Comparison of ENCODE assay signal across 12 mouse cellular contexts in genomic region chr9:21954635-21955034, GRCm38 (mm10). TPM values are rescaled to one million over a fixed set of nuclear protein-coding genes. Genes with fewer than 3 reads are reported as not detected.
DNase-seq lines count a peak whose midpoint lies in the region; ATAC-seq and TF ChIP-seq lines count a peak whose summit lies in the region.
"Had no signal": no experiment of that assay in that cellular context is flagged by ENCODE, and none has a peak within 500 bp of the region (broad histone marks: within the 10 kb centered on the region; RNA-seq: fewer than 3 reads in every experiment).

No protein-coding gene starts in this region.

- H3K9ac ChIP-seq in heart, embryonic 11.5 days (ENCODE audit: low read depth, low read length): no peak overlapping the region
- H3K9ac ChIP-seq in heart, adult 2 months (ENCODE audit: low read depth, low read length): no peak overlapping the region
- H3K9ac ChIP-seq in midbrain, embryonic 12.5 days (replicated peaks): no peak overlapping the region
- H3K9ac ChIP-seq in midbrain, embryonic 11.5 days (ENCODE audit: low read length): no peak overlapping the region
- no peak overlapping the region for H3K9ac ChIP-seq in intestine, embryonic 15.5 days
- no peak overlapping the region for H3K9ac ChIP-seq in stomach, embryonic 15.5 days

- no peak for TF ChIP-seq POLR2A in heart, adult 2 months (IDR thresholded peaks at IDR 0.05; ENCODE audit: insufficient read depth, low read depth, low read length)

- no peaks in the 10 kb centered on the region for H3K9me3 ChIP-seq in heart, embryonic 11.5 days (replicated peaks; ENCODE audit: control insufficient read depth, low read length)
- H3K9me3 ChIP-seq in midbrain, embryonic 12.5 days: no peaks in the 10 kb centered on the region
- no peaks in the 10 kb centered on the region for H3K9me3 ChIP-seq in midbrain, embryonic 11.5 days (ENCODE audit: control insufficient read depth, low read length)
- H3K9me3 ChIP-seq in intestine, embryonic 15.5 days: no peaks in the 10 kb centered on the region
- H3K9me3 ChIP-seq in stomach, embryonic 15.5 days: no peaks in the 10 kb centered on the region

- ATAC-seq in heart, embryonic 11.5 days (replicated peaks; ENCODE audit: insufficient number of reproducible peaks, low FRiP score, low TSS enrichment): no peak
- no peak for ATAC-seq in midbrain, embryonic 12.5 days (ENCODE audit: low FRiP score, low read depth)
- ATAC-seq in midbrain, embryonic 11.5 days (ENCODE audit: low FRiP score): no peak
- no peak for ATAC-seq in intestine, embryonic 15.5 days
- ATAC-seq in stomach, embryonic 15.5 days (ENCODE audit: insufficient read depth, low FRiP score, low read depth): no peak
- ATAC-seq in frontal cortex, adult (ENCODE audit: low TSS enrichment): no peak

- intact Hi-C loops in heart, adult 2 months (cut with DNase I): loop anchor here (2.0 kb wide), 2 partner anchors 30 to 48 kb away; partner anchors contain the start of genes Ccdc151 and Prkcsh
- intact Hi-C loops in left cerebral cortex, postnatal 10 days (cut with DNase I): no loop called here

- no peak overlapping the region for H3K4me3 ChIP-seq in heart, embryonic 11.5 days (ENCODE audit: low read depth, low read length)
- no peak overlapping the region for H3K4me3 ChIP-seq in heart, adult 2 months
- no peak overlapping the region for H3K4me3 ChIP-seq in midbrain, embryonic 12.5 days
- no peak overlapping the region for H3K4me3 ChIP-seq in midbrain, embryonic 11.5 days (ENCODE audit: low read depth, low read length)
- no peak overlapping the region for H3K4me3 ChIP-seq in intestine, embryonic 15.5 days (replicated peaks)
- no peak overlapping the region for H3K4me3 ChIP-seq in stomach, embryonic 15.5 days (replicated peaks)

- DNase-seq in heart, adult 2 months: no peak
- no peak for DNase-seq in midbrain, embryonic 11.5 days (ENCODE audit: low spot score, missing footprints)
- no peak for DNase-seq in left cerebral cortex, postnatal 10 days (ENCODE audit: extremely low spot score in 1 of 2, low spot score in 2 of 2)
- DNase-seq: embryo, embryonic 11 days; gastrocnemius, postnatal 25 days; kidney, postnatal 10 days had no signal

- H3K27ac ChIP-seq in heart, embryonic 11.5 days (ENCODE audit: low read depth, low read length): no peak overlapping the region
- H3K27ac ChIP-seq in heart, adult 2 months: no peak overlapping the region
- H3K27ac ChIP-seq in midbrain, embryonic 12.5 days (replicated peaks): no peak overlapping the region
- H3K27ac ChIP-seq in midbrain, embryonic 11.5 days (ENCODE audit: low read depth, low read length): no peak overlapping the region
- no peak overlapping the region for H3K27ac ChIP-seq in intestine, embryonic 15.5 days
- no peak overlapping the region for H3K27ac ChIP-seq in stomach, embryonic 15.5 days

- no peaks in the 10 kb centered on the region for H3K79me2 ChIP-seq in heart, adult 2 months (replicated peaks; ENCODE audit: control insufficient read depth, insufficient read depth, low read length)

- H3K4me1 ChIP-seq in heart, embryonic 11.5 days (ENCODE audit: control insufficient read depth, insufficient read depth, low read length): no peaks in the 10 kb centered on the region
- H3K4me1 ChIP-seq in heart, adult 2 months (ENCODE audit: control insufficient read depth, insufficient read depth, low read length): no peaks in the 10 kb centered on the region
- peaks cover 21% of the 10 kb centered on the region for H3K4me1 ChIP-seq in midbrain, embryonic 12.5 days
- peaks cover 10% of the 10 kb centered on the region for H3K4me1 ChIP-seq in midbrain, embryonic 11.5 days (ENCODE audit: control insufficient read depth, insufficient read depth, low read length)
- H3K4me1 ChIP-seq in intestine, embryonic 15.5 days (replicated peaks): 0 out of 2 replicates have a peak, but pooled peaks cover 3% of the 10 kb centered on the region
- H3K4me1 ChIP-seq in stomach, embryonic 15.5 days: peaks cover 6% of the 10 kb centered on the region; the same call in 1 of the 2 replicates

- WGBS in heart, embryonic 11.5 days (ENCODE audit: insufficient replicate concordance): 82% methylated on average over 3 of the region's 3 CpGs
- WGBS in heart, adult 2 months: 70% methylated on average over 3 of the region's 3 CpGs
- WGBS in midbrain, embryonic 12.5 days: 78% methylated on average over 3 of the region's 3 CpGs
- 79% methylated on average over 3 of the region's 3 CpGs for WGBS in midbrain, embryonic 11.5 days
- WGBS in intestine, embryonic 15.5 days: 75% methylated on average over 3 of the region's 3 CpGs
- WGBS in stomach, embryonic 15.5 days: 74% methylated on average over 3 of the region's 3 CpGs

- no peak for TF ChIP-seq CTCF in heart, adult 2 months (IDR thresholded peaks at IDR 0.05)

- no peaks in the 10 kb centered on the region; the same call in 1 of the 2 replicates for H3K36me3 ChIP-seq in heart, embryonic 11.5 days (ENCODE audit: control insufficient read depth, insufficient read depth, low read length)
- no peaks in the 10 kb centered on the region for H3K36me3 ChIP-seq in heart, adult 2 months (ENCODE audit: control insufficient read depth, insufficient read depth, low read length)
- H3K36me3 ChIP-seq in midbrain, embryonic 12.5 days: no peaks in the 10 kb centered on the region
- no peaks in the 10 kb centered on the region for H3K36me3 ChIP-seq in midbrain, embryonic 11.5 days (ENCODE audit: control insufficient read depth, insufficient read depth, low read length)
- no peaks in the 10 kb centered on the region for H3K36me3 ChIP-seq in intestine, embryonic 15.5 days
- no peaks in the 10 kb centered on the region for H3K36me3 ChIP-seq in stomach, embryonic 15.5 days

- no peak for TF ChIP-seq EP300 in heart, adult 2 months (IDR thresholded peaks at IDR 0.05; ENCODE audit: insufficient read depth, low read depth, low read length)

- peaks cover 5% of the 10 kb centered on the region; the same call in 1 of the 2 replicates for H3K27me3 ChIP-seq in heart, embryonic 11.5 days (ENCODE audit: control insufficient read depth, insufficient read depth, low read length)
- H3K27me3 ChIP-seq in heart, adult 2 months (ENCODE audit: control insufficient read depth, insufficient read depth, low read length): no peaks in the 10 kb centered on the region
- H3K27me3 ChIP-seq in midbrain, embryonic 12.5 days: peaks cover 11% of the 10 kb centered on the region
- H3K27me3 ChIP-seq in midbrain, embryonic 11.5 days (ENCODE audit: control insufficient read depth, insufficient read depth, low read length): peaks cover 2% of the 10 kb centered on the region; the same call in 1 of the 2 replicates
- peaks cover 6% of the 10 kb centered on the region for H3K27me3 ChIP-seq in intestine, embryonic 15.5 days (replicated peaks)
- H3K27me3 ChIP-seq in stomach, embryonic 15.5 days (replicated peaks): no peaks in the 10 kb centered on the region

- H3K4me2 ChIP-seq in heart, embryonic 11.5 days: peak overlapping the region; percentile 65
- peak overlapping the region; percentile 65 for H3K4me2 ChIP-seq in midbrain, embryonic 12.5 days (replicated peaks)
- no peak overlapping the region for H3K4me2 ChIP-seq in midbrain, embryonic 11.5 days
- H3K4me2 ChIP-seq in intestine, embryonic 15.5 days (replicated peaks): peak overlapping the region; percentile 69
- peak overlapping the region; percentile 55 for H3K4me2 ChIP-seq in stomach, embryonic 15.5 days

RNA-seq across cellular contexts. Expression of gene Swsap1, which starts 0.9 kb away (rescaled TPM):
- polyA plus RNA-seq in heart, embryonic 11.5 days (2014; fragmentation: Nextera tagmentation; extraction: Ambion mirVana): 9.0 and 13.1 TPM in 2 replicates
- total RNA-seq in heart, adult 2 months (2021): 1 to 10 TPM; 6.5 to 7.4 TPM
- polyA plus RNA-seq in heart, adult 2 months (2012; rRNA removed): 4.6 and 6.2 TPM in 2 replicates
- 7.8 and 8.1 TPM in 2 replicates for polyA plus RNA-seq in midbrain, embryonic 12.5 days (2016; fragmentation: Nextera tagmentation; extraction: Ambion mirVana)
- polyA plus RNA-seq in midbrain, embryonic 11.5 days (2014; fragmentation: Nextera tagmentation; extraction: Ambion mirVana): 20.3 and 22.3 TPM in 2 replicates
- polyA plus RNA-seq in intestine, embryonic 15.5 days (2015; fragmentation: Nextera tagmentation; extraction: Ambion mirVana): 5.2 and 5.7 TPM in 2 replicates
- polyA plus RNA-seq in stomach, embryonic 15.5 days (2015; fragmentation: Nextera tagmentation; extraction: Ambion mirVana): 6.2 and 6.6 TPM in 2 replicates
- total RNA-seq in left cerebral cortex, postnatal 10 days (2021): 10 to 100 TPM; 12.6 to 14.9 TPM

RNA-seq across cellular contexts. Expression of gene Epor, which starts 8.7 kb away (rescaled TPM):
- 15.4 and 22.8 TPM in 2 replicates for polyA plus RNA-seq in heart, embryonic 11.5 days (2014; fragmentation: Nextera tagmentation; extraction: Ambion mirVana)
- 1 to 10 TPM; 1.1 to 1.4 TPM for total RNA-seq in heart, adult 2 months (2021)
- polyA plus RNA-seq in heart, adult 2 months (2012; rRNA removed): 2.1 and 2.5 TPM in 2 replicates
- 3.0 and 3.4 TPM in 2 replicates for polyA plus RNA-seq in midbrain, embryonic 12.5 days (2016; fragmentation: Nextera tagmentation; extraction: Ambion mirVana)
- polyA plus RNA-seq in midbrain, embryonic 11.5 days (2014; fragmentation: Nextera tagmentation; extraction: Ambion mirVana): 3.4 and 5.2 TPM in 2 replicates
- 4.0 and 4.3 TPM in 2 replicates for polyA plus RNA-seq in intestine, embryonic 15.5 days (2015; fragmentation: Nextera tagmentation; extraction: Ambion mirVana)
- 8.5 and 14.7 TPM in 2 replicates for polyA plus RNA-seq in stomach, embryonic 15.5 days (2015; fragmentation: Nextera tagmentation; extraction: Ambion mirVana)
- total RNA-seq in left cerebral cortex, postnatal 10 days (2021): 1 to 10 TPM; 1.4 to 1.9 TPM
- polyA plus RNA-seq: CD4-positive, CD25-positive, alpha-beta regulatory T cell, adult 4 months had no signal

RNA-seq across cellular contexts. Expression of gene Plppr2, which starts 17.8 kb away (rescaled TPM):
- 5.3 and 5.5 TPM in 2 replicates for polyA plus RNA-seq in heart, embryonic 11.5 days (2014; fragmentation: Nextera tagmentation; extraction: Ambion mirVana)
- total RNA-seq in heart, adult 2 months (2021): 1 to 10 TPM; 2.5 to 2.6 TPM
- 5.3 and 7.5 TPM in 2 replicates for polyA plus RNA-seq in heart, adult 2 months (2012; rRNA removed)
- polyA plus RNA-seq in midbrain, embryonic 12.5 days (2016; fragmentation: Nextera tagmentation; extraction: Ambion mirVana): 45.6 and 47.0 TPM in 2 replicates
- polyA plus RNA-seq in midbrain, embryonic 11.5 days (2014; fragmentation: Nextera tagmentation; extraction: Ambion mirVana): 19.1 and 22.2 TPM in 2 replicates
- polyA plus RNA-seq in intestine, embryonic 15.5 days (2015; fragmentation: Nextera tagmentation; extraction: Ambion mirVana): 6.9 and 7.0 TPM in 2 replicates
- polyA plus RNA-seq in stomach, embryonic 15.5 days (2015; fragmentation: Nextera tagmentation; extraction: Ambion mirVana): 7.9 and 8.1 TPM in 2 replicates
- total RNA-seq in left cerebral cortex, postnatal 10 days (2021): 100 to 1,000 TPM; 259 to 269 TPM

RNA-seq across cellular contexts. Expression of gene Tmem205, which starts 27.3 kb away (rescaled TPM):
- 39.0 and 45.1 TPM in 2 replicates for polyA plus RNA-seq in heart, embryonic 11.5 days (2014; fragmentation: Nextera tagmentation; extraction: Ambion mirVana)
- total RNA-seq in heart, adult 2 months (2021): 10 to 100 TPM; 65.5 to 71.8 TPM
- polyA plus RNA-seq in heart, adult 2 months (2012; rRNA removed): 96.1 and 129 TPM in 2 replicates
- 32.7 and 36.9 TPM in 2 replicates for polyA plus RNA-seq in midbrain, embryonic 12.5 days (2016; fragmentation: Nextera tagmentation; extraction: Ambion mirVana)
- 30.6 and 35.7 TPM in 2 replicates for polyA plus RNA-seq in midbrain, embryonic 11.5 days (2014; fragmentation: Nextera tagmentation; extraction: Ambion mirVana)
- 71.7 and 81.7 TPM in 2 replicates for polyA plus RNA-seq in intestine, embryonic 15.5 days (2015; fragmentation: Nextera tagmentation; extraction: Ambion mirVana)
- polyA plus RNA-seq in stomach, embryonic 15.5 days (2015; fragmentation: Nextera tagmentation; extraction: Ambion mirVana): 70.7 and 74.5 TPM in 2 replicates
- 10 to 100 TPM; 31.2 to 35.1 TPM for total RNA-seq in left cerebral cortex, postnatal 10 days (2021)

RNA-seq across cellular contexts. Expression of gene Ccdc159, which starts 27.4 kb away (rescaled TPM):
- polyA plus RNA-seq in heart, embryonic 11.5 days (2014; fragmentation: Nextera tagmentation; extraction: Ambion mirVana): 2.3 and 3.3 TPM in 2 replicates
- 1 to 10 TPM; 3.0 to 3.4 TPM for total RNA-seq in heart, adult 2 months (2021)
- 4.9 and 6.6 TPM in 2 replicates for polyA plus RNA-seq in heart, adult 2 months (2012; rRNA removed)
- polyA plus RNA-seq in midbrain, embryonic 12.5 days (2016; fragmentation: Nextera tagmentation; extraction: Ambion mirVana): 6.1 and 6.9 TPM in 2 replicates
- polyA plus RNA-seq in midbrain, embryonic 11.5 days (2014; fragmentation: Nextera tagmentation; extraction: Ambion mirVana): 2.4 and 3.4 TPM in 2 replicates
- polyA plus RNA-seq in intestine, embryonic 15.5 days (2015; fragmentation: Nextera tagmentation; extraction: Ambion mirVana): 3.1 and 4.2 TPM in 2 replicates
- 4.4 and 5.2 TPM in 2 replicates for polyA plus RNA-seq in stomach, embryonic 15.5 days (2015; fragmentation: Nextera tagmentation; extraction: Ambion mirVana)
- total RNA-seq in left cerebral cortex, postnatal 10 days (2021): 10 to 100 TPM; 15.3 to 15.8 TPM
